Mouse (Mus musculus) MEL (cell line): ENCODE results near the gene Isoc2b. TPM values are rescaled to one million over a fixed set of nuclear protein-coding genes. Genes with fewer than 3 reads are reported as not detected.

Experiments used
- DNase-seq: peaks from one replicate; pipeline ENCODE4 v3.0.0; 2011; ENCODE audit warnings: low read depth, low spot score
- H3K27ac ChIP-seq: 2 replicates; pipeline ENCODE4 v1.5.1; 2012; ENCODE audit warnings: low read depth, mild to moderate bottlenecking, control low read depth, low read length, moderate library complexity; ENCODE audit not compliant: control insufficient read depth
- H3K27me3 ChIP-seq, 2 experiments: fragments of 150-350 bp in 1 of 2; sonication (generic) in 1 of 2; 2 replicates each; pipeline ENCODE4 v1.6.1; 2012; ENCODE audit warnings: low read length in 2 of 2, mild to moderate bottlenecking in 2 of 2, improper control_type of control experiment in 1 of 2, moderate library complexity in 1 of 2; ENCODE audit not compliant: insufficient read depth in 2 of 2, control insufficient read depth in 1 of 2
- H3K36me3 ChIP-seq, 2 experiments: 2 replicates each; pipeline ENCODE4 v1.6.1; 2012 to 2014; ENCODE audit warnings: low read length in 2 of 2, improper control_type of control experiment in 1 of 2, inconsistent platforms in 1 of 2, mild to moderate bottlenecking in 1 of 2; ENCODE audit not compliant: insufficient read depth in 2 of 2, control insufficient read depth in 1 of 2
- H3K4me1 ChIP-seq, 2 experiments: fragments of 150-350 bp in 1 of 2; sonication (generic) in 1 of 2; 2 replicates each; pipeline ENCODE4 v1.6.1; 2012; ENCODE audit warnings: low read length in 2 of 2, improper control_type of control experiment in 1 of 2, mild to moderate bottlenecking in 1 of 2; ENCODE audit not compliant: insufficient read depth in 2 of 2, control insufficient read depth in 1 of 2
- H3K4me3 ChIP-seq, 2 experiments: fragments of 150-350 bp in 1 of 2; sonication (generic) in 1 of 2; 2 replicates each; pipeline ENCODE4 v1.5.1; 2012; ENCODE audit warnings: low read depth in 2 of 2, low read length in 2 of 2, mild to moderate bottlenecking in 2 of 2, moderate library complexity in 2 of 2, control low read depth in 1 of 2, improper control_type of control experiment in 1 of 2; ENCODE audit not compliant: control insufficient read depth in 1 of 2, insufficient read depth in 1 of 2
- H3K79me2 ChIP-seq: 2 replicates; pipeline ENCODE4 v1.6.1; 2012; ENCODE audit warnings: mild to moderate bottlenecking, low read length, moderate library complexity; ENCODE audit not compliant: control insufficient read depth, poor library complexity, insufficient read depth
- H3K9ac ChIP-seq: 2 replicates; pipeline ENCODE4 v1.6.1; 2012; ENCODE audit warnings: low read depth, mild to moderate bottlenecking, control low read depth, low read length, moderate library complexity; ENCODE audit not compliant: control insufficient read depth, poor library complexity, severe bottlenecking
- H3K9me3 ChIP-seq: fragments of 150-350 bp; sonication (generic); replicated peaks from 2 replicates; pipeline ENCODE4 v1.6.1; 2012; ENCODE audit warnings: mild to moderate bottlenecking, low read length, improper control_type of control experiment, moderate library complexity; ENCODE audit not compliant: insufficient read depth
- BHLHE40 ChIP-seq: IDR thresholded peaks from 2 replicates; pipeline ENCODE4 v1.6.1; 2012; ENCODE audit warnings: low read depth, mild to moderate bottlenecking, inconsistent platforms, low read length, improper control_type of control experiment, borderline replicate concordance
- CHD2 ChIP-seq: IDR thresholded peaks from 2 replicates; pipeline ENCODE4 v1.6.1; 2011; ENCODE audit warnings: low read length, improper control_type of control experiment
- CTCF ChIP-seq, 3 experiments: IDR thresholded peaks in 2 of 3; conservative IDR thresholded peaks in 1 of 3; 2 replicates each; pipeline ENCODE4 v1.5.1; 2011 to 2012; ENCODE audit warnings: low read length in 3 of 3, low read depth in 2 of 3, mild to moderate bottlenecking in 2 of 3, improper control_type of control experiment in 1 of 3, inconsistent platforms in 1 of 3, mixed read lengths in 1 of 3, moderate library complexity in 1 of 3; ENCODE audit not compliant: control insufficient read depth in 1 of 3, insufficient read depth in 1 of 3, poor library complexity in 1 of 3, severe bottlenecking in 1 of 3
- E2F4 ChIP-seq: IDR thresholded peaks from 2 replicates; pipeline ENCODE4 v1.6.1; 2011; ENCODE audit warnings: low read depth, low read length, improper control_type of control experiment, borderline replicate concordance
- ETS1 ChIP-seq: IDR thresholded peaks from 2 replicates; pipeline ENCODE4 v1.6.1; 2012; ENCODE audit warnings: low read depth, mild to moderate bottlenecking, inconsistent platforms, low read length, improper control_type of control experiment, moderate library complexity
- GABPA ChIP-seq: IDR thresholded peaks from 2 replicates; pipeline ENCODE4 v1.6.1; 2012; ENCODE audit warnings: low read depth, mild to moderate bottlenecking, inconsistent platforms, low read length, improper control_type of control experiment, moderate library complexity
- HCFC1 ChIP-seq: IDR thresholded peaks from 2 replicates; pipeline ENCODE4 v1.6.1; 2012; ENCODE audit warnings: low read depth, mild to moderate bottlenecking, inconsistent platforms, low read length, improper control_type of control experiment, moderate library complexity
- JUND ChIP-seq: IDR thresholded peaks from 2 replicates; pipeline ENCODE4 v1.6.1; 2011; ENCODE audit warnings: low read depth, mild to moderate bottlenecking, improper control_type of control experiment, low read length
- KAT2A ChIP-seq: conservative IDR thresholded peaks from 2 replicates; pipeline ENCODE4 v1.6.1; 2012; ENCODE audit warnings: low read depth, low read length, improper control_type of control experiment, inconsistent platforms
- MAFK ChIP-seq: IDR thresholded peaks from 2 replicates; pipeline ENCODE4 v1.6.1; 2011; ENCODE audit warnings: low read depth, mild to moderate bottlenecking, low read length, improper control_type of control experiment, borderline replicate concordance
- MAX ChIP-seq: IDR thresholded peaks from 2 replicates; pipeline ENCODE4 v1.6.1; 2011; ENCODE audit warnings: low read length, improper control_type of control experiment
- MEF2A ChIP-seq: IDR thresholded peaks from 2 replicates; pipeline ENCODE4 v1.6.1; 2014; ENCODE audit warnings: low read depth, mild to moderate bottlenecking, inconsistent platforms, low read length, improper control_type of control experiment; ENCODE audit not compliant: poor library complexity, insufficient replicate concordance, severe bottlenecking; ENCODE audit errors: extremely low read depth
- MYB ChIP-seq: IDR thresholded peaks from 2 replicates; pipeline ENCODE4 v1.6.1; 2011; ENCODE audit warnings: mild to moderate bottlenecking, low read depth, low read length, improper control_type of control experiment
- MYC ChIP-seq: IDR thresholded peaks from 2 replicates; pipeline ENCODE4 v1.6.1; 2011; ENCODE audit warnings: low read depth, mild to moderate bottlenecking, low read length, improper control_type of control experiment, moderate library complexity
- NELFE ChIP-seq: IDR thresholded peaks from 2 replicates; pipeline ENCODE4 v1.6.1; 2011; ENCODE audit warnings: low read depth, low read length, improper control_type of control experiment
- NRF1 ChIP-seq: IDR thresholded peaks from 2 replicates; pipeline ENCODE4 v1.6.1; 2014; ENCODE audit warnings: low read depth, mild to moderate bottlenecking, inconsistent platforms, low read length, improper control_type of control experiment, moderate library complexity; ENCODE audit not compliant: poor library complexity, insufficient read depth, severe bottlenecking
- POLR2A ChIP-seq, 2 experiments: IDR thresholded peaks; 2 replicates each; pipeline ENCODE4 v1.6.1; 2011 to 2012; ENCODE audit warnings: low read length in 2 of 2, mild to moderate bottlenecking in 2 of 2, control low read depth in 1 of 2, improper control_type of control experiment in 1 of 2, low read depth in 1 of 2, moderate library complexity in 1 of 2; ENCODE audit not compliant: control insufficient read depth in 1 of 2, insufficient read depth in 1 of 2, poor library complexity in 1 of 2
- POLR2AphosphoS2 ChIP-seq: IDR thresholded peaks from 2 replicates; pipeline ENCODE4 v1.6.1; 2011; ENCODE audit warnings: low read length, improper control_type of control experiment
- POLR2AphosphoS5 ChIP-seq: IDR thresholded peaks from 2 replicates; pipeline ENCODE4 v1.6.1; 2012; ENCODE audit warnings: low read depth, borderline replicate concordance, mild to moderate bottlenecking, inconsistent platforms, low read length, moderate library complexity, mixed read lengths
- RAD21 ChIP-seq: IDR thresholded peaks from 2 replicates; pipeline ENCODE4 v1.6.1; 2011; ENCODE audit warnings: mild to moderate bottlenecking, low read depth, low read length, improper control_type of control experiment
- RCOR1 ChIP-seq: IDR thresholded peaks from 2 replicates; pipeline ENCODE4 v1.6.1; 2012; ENCODE audit warnings: low read depth, mild to moderate bottlenecking, inconsistent platforms, low read length, improper control_type of control experiment
- SIN3A ChIP-seq: IDR thresholded peaks from 2 replicates; pipeline ENCODE4 v1.6.1; 2012; ENCODE audit warnings: low read length, improper control_type of control experiment, inconsistent platforms
- SMC3 ChIP-seq: IDR thresholded peaks from 2 replicates; pipeline ENCODE4 v1.6.1; 2011; ENCODE audit warnings: low read depth, low read length, improper control_type of control experiment
- TAL1 ChIP-seq: IDR thresholded peaks from 2 replicates; pipeline ENCODE4 v1.6.1; 2012; ENCODE audit warnings: mild to moderate bottlenecking, inconsistent platforms, low read length, moderate library complexity, mixed read lengths
- TBP ChIP-seq: IDR thresholded peaks from 2 replicates; pipeline ENCODE4 v1.8.0; 2011; ENCODE audit warnings: low read depth, low read length, improper control_type of control experiment
- TCF12 ChIP-seq: IDR thresholded peaks from 2 replicates; pipeline ENCODE4 v1.6.1; 2014; ENCODE audit warnings: low read depth, mild to moderate bottlenecking, inconsistent platforms, low read length, improper control_type of control experiment, moderate library complexity
- USF1 ChIP-seq: IDR thresholded peaks from 2 replicates; pipeline ENCODE4 v1.6.1; 2014; ENCODE audit warnings: low read depth, mild to moderate bottlenecking, inconsistent platforms, low read length, improper control_type of control experiment, moderate library complexity
- ZC3H11A ChIP-seq: IDR thresholded peaks from 2 replicates; pipeline ENCODE4 v1.6.1; 2012; ENCODE audit warnings: low read depth, mild to moderate bottlenecking, inconsistent platforms, low read length, improper control_type of control experiment
- ZKSCAN1 ChIP-seq: IDR thresholded peaks from 2 replicates; pipeline ENCODE4 v1.6.1; 2012; ENCODE audit warnings: low read depth, mild to moderate bottlenecking, inconsistent platforms, low read length, improper control_type of control experiment, moderate library complexity
- ZNF384 ChIP-seq: IDR thresholded peaks from 2 replicates; pipeline ENCODE4 v1.6.1; 2012; ENCODE audit warnings: low read depth, mild to moderate bottlenecking, inconsistent platforms, low read length, improper control_type of control experiment
- polyA plus RNA-seq, 2 experiments: library from polyadenylated mRNA; stranded (reverse) in 1 of 2; unstranded in 1 of 2; fragments of >175 nt in 1 of 2; fragments of >200 nt in 1 of 2; gene quantifications; 2 replicates each; pipeline versions ENCODE4 v1.2.1 to v1.2.4; 2012; ENCODE audit warnings: low replicate concordance in 2 of 2, low read depth in 1 of 2; ENCODE audit not compliant: insufficient read length in 2 of 2, insufficient read depth in 1 of 2, missing spikeins in 1 of 2
- total RNA-seq: library from RNA; depleted of rRNA; stranded (reverse); fragments of 300-350 nt; gene quantifications from 2 replicates; pipeline ENCODE4 v1.2.3, GENCODE M21; 2012

Isoc2b gene
- total and polyA plus RNA-seq, 3 experiments, result 2.8 to 3.0 TPM; not detected in 1

GRCm38 (mm10) chr7:4822162-4822907 is 47.7 kb downstream of the Isoc2b start:
- TF ChIP-seq ZC3H11A, result no peak
- TF ChIP-seq GABPA, result no peak
- no peak for TF ChIP-seq CHD2
- no peak for TF ChIP-seq HCFC1
- TF ChIP-seq ZKSCAN1, result no peak
- TF ChIP-seq MAFK, result no peak
- no peak for TF ChIP-seq TBP
- no peak for TF ChIP-seq RAD21
- TF ChIP-seq KAT2A, result no peak
- TF ChIP-seq NELFE, result no peak
- TF ChIP-seq BHLHE40, result no peak
- TF ChIP-seq SIN3A, result no peak
- TF ChIP-seq TCF12, result no peak
- TF ChIP-seq E2F4, result no peak
- TF ChIP-seq SMC3, result no peak
- no peak for TF ChIP-seq POLR2AphosphoS2
- no peak for TF ChIP-seq NRF1
- TF ChIP-seq MEF2A, result no peak
- TF ChIP-seq ZNF384, result no peak
- TF ChIP-seq POLR2AphosphoS5, result no peak
- H3K79me2 ChIP-seq, result no peaks in the 10 kb centered on the region
- no peaks in the 10 kb centered on the region for H3K9me3 ChIP-seq
- H3K36me3 ChIP-seq, result no peaks in the 10 kb centered on the region
- DNase-seq, result no peak
- H3K4me1 ChIP-seq, result no peaks in the 10 kb centered on the region
- H3K4me3 ChIP-seq, result no peak overlapping the region
- peaks cover 4 to 13% of the 10 kb centered on the region in 2 experiments; a peak in 3 of 4 replicates for H3K27me3 ChIP-seq
- H3K27ac ChIP-seq, result no peak overlapping the region
- H3K9ac ChIP-seq, result no peak overlapping the region

- Histone ChIP-seq H3K36me3 (no peaks in the 10 kb centered on the region), H3K9me3 (no peaks in the 10 kb centered on the region), H3K4me1 (no peaks in the 10 kb centered on the region), H3K79me2 (no peaks in the 10 kb centered on the region), H3K4me3 (no peak overlapping the region), H3K27ac (no peak overlapping the region), H3K9ac (no peak overlapping the region), H3K27me3 (peaks cover 4 to 13% of the 10 kb centered on the region in 2 experiments; a peak in 3 of 4 replicates)
- DNase-seq, result no peak
- TF ChIP-seq MYC, result no peak
- TF ChIP-seq USF1, result no peak
- TF ChIP-seq SMC3, result no peak
- TF ChIP-seq CTCF (IDR thresholded peaks at IDR 0.05 in 2 of 3, conservative IDR thresholded peaks at IDR 0.05 in 1 of 3; ENCODE audit: control insufficient read depth in 1 of 3, insufficient read depth in 1 of 3, low read depth in 2 of 3, low read length in 3 of 3, poor library complexity in 1 of 3, severe bottlenecking in 1 of 3), result no peak
- no peak for TF ChIP-seq ZC3H11A
- TF ChIP-seq MAX, result no peak
- no peak for TF ChIP-seq MYB
- TF ChIP-seq TAL1, result no peak
- TF ChIP-seq POLR2A (IDR thresholded peaks at IDR 0.05; ENCODE audit: control insufficient read depth in 1 of 2, insufficient read depth in 1 of 2, low read depth in 1 of 2, low read length in 2 of 2, poor library complexity in 1 of 2), result no peak
- no peak for TF ChIP-seq ETS1
- TF ChIP-seq KAT2A, result no peak
- no peak for TF ChIP-seq E2F4
- TF ChIP-seq MAFK, result no peak
- no peak for TF ChIP-seq MEF2A
- TF ChIP-seq RCOR1, result no peak
- TF ChIP-seq ZKSCAN1, result no peak
- no peak for TF ChIP-seq JUND
- no peak for TF ChIP-seq RAD21
These were observed 48.4 kb downstream of the Isoc2b start for GRCm38 (mm10) chr7:4821690-4822089.
